Comparison of ENCODE assay signal across 8 mouse cellular contexts in genomic region chr7:81934267-81934745, GRCm38 (mm10). TPM values are rescaled to one million over a fixed set of nuclear protein-coding genes. Genes with fewer than 3 reads are reported as not detected.
DNase-seq lines count a peak whose midpoint lies in the region; ATAC-seq and TF ChIP-seq lines count a peak whose summit lies in the region.

Gene Hdgfl3, minus strand, starts transcription at chr7:81934473.

- ATAC-seq in heart, embryonic 12.5 days (ENCODE audit: insufficient number of reproducible peaks, low FRiP score): peak; percentile 77
- peak; percentile 86 for ATAC-seq in kidney, embryonic 15.5 days (replicated peaks; ENCODE audit: low FRiP score)
- peak; percentile 86 for ATAC-seq in limb, embryonic 14.5 days (ENCODE audit: low FRiP score, low read depth)
- peak; percentile 92 for ATAC-seq in midbrain, postnatal 0 days (ENCODE audit: low FRiP score)

- no peaks in the 10 kb centered on the region for H3K9me3 ChIP-seq in heart, embryonic 12.5 days (replicated peaks)
- H3K9me3 ChIP-seq in kidney, embryonic 15.5 days (replicated peaks): no peaks in the 10 kb centered on the region
- no peaks in the 10 kb centered on the region for H3K9me3 ChIP-seq in limb, embryonic 14.5 days (ENCODE audit: control insufficient read depth, low read length)
- H3K9me3 ChIP-seq in midbrain, postnatal 0 days (ENCODE audit: low read length): no peaks in the 10 kb centered on the region

- TF ChIP-seq POLR2A in bone marrow, adult 2 months (IDR thresholded peaks at IDR 0.05; ENCODE audit: borderline replicate concordance, control insufficient read depth, low read depth, low read length): no peak
- TF ChIP-seq POLR2A in embryonic fibroblast, embryonic 13.5 days (IDR thresholded peaks at IDR 0.05; ENCODE audit: low read depth, low read length): peak; percentile 19; the same call in 1 of the 2 replicates
- 0 out of 2 replicates have a peak, but pooled peaks have one; percentile 69 for TF ChIP-seq POLR2A in limb, embryonic 14.5 days (IDR thresholded peaks at IDR 0.05; ENCODE audit: borderline replicate concordance, extremely low read depth, insufficient read depth, insufficient read length)
- peak; percentile 58; the same call in 1 of the 2 replicates for TF ChIP-seq POLR2A in testis, adult 2 months (IDR thresholded peaks at IDR 0.05; ENCODE audit: control insufficient read depth, low read depth, low read length)

- H3K36me3 ChIP-seq in heart, embryonic 12.5 days: no peaks in the 10 kb centered on the region
- no peaks in the 10 kb centered on the region for H3K36me3 ChIP-seq in kidney, embryonic 15.5 days
- no peaks in the 10 kb centered on the region for H3K36me3 ChIP-seq in limb, embryonic 14.5 days (ENCODE audit: control insufficient read depth, insufficient read depth, low read length)
- no peaks in the 10 kb centered on the region for H3K36me3 ChIP-seq in midbrain, postnatal 0 days (ENCODE audit: insufficient read depth, low read length)
- H3K36me3 ChIP-seq in testis, adult 2 months (ENCODE audit: control insufficient read depth, insufficient read depth, low read length): no peaks in the 10 kb centered on the region

- H3K27me3 ChIP-seq in heart, embryonic 12.5 days (replicated peaks): peaks cover 18% of the 10 kb centered on the region
- peaks cover 22% of the 10 kb centered on the region for H3K27me3 ChIP-seq in kidney, embryonic 15.5 days
- no peaks in the 10 kb centered on the region for H3K27me3 ChIP-seq in limb, embryonic 14.5 days (ENCODE audit: control insufficient read depth, insufficient read depth, low read length)
- no peaks in the 10 kb centered on the region for H3K27me3 ChIP-seq in midbrain, postnatal 0 days (ENCODE audit: insufficient read depth, low read length)
- H3K27me3 ChIP-seq in testis, adult 2 months (ENCODE audit: control insufficient read depth, insufficient read depth, low read length): no peaks in the 10 kb centered on the region

- peak within 1 kb of the TSS; percentile 84 for H3K4me2 ChIP-seq in heart, embryonic 12.5 days
- peak within 1 kb of the TSS; percentile 84 for H3K4me2 ChIP-seq in kidney, embryonic 15.5 days
- peak within 1 kb of the TSS; percentile 75 for H3K4me2 ChIP-seq in limb, embryonic 14.5 days (replicated peaks; ENCODE audit: low read depth, low read length, severe bottlenecking)
- H3K4me2 ChIP-seq in midbrain, postnatal 0 days (ENCODE audit: low read depth, low read length, poor library complexity, severe bottlenecking): peak within 1 kb of the TSS; percentile 79

- H3K9ac ChIP-seq in heart, embryonic 12.5 days: peak within 1 kb of the TSS; percentile 83
- peak within 1 kb of the TSS; percentile 87 for H3K9ac ChIP-seq in kidney, embryonic 15.5 days
- H3K9ac ChIP-seq in limb, embryonic 14.5 days (ENCODE audit: low read depth, low read length, severe bottlenecking): peak within 1 kb of the TSS; percentile 96
- peak within 1 kb of the TSS; percentile 96 for H3K9ac ChIP-seq in midbrain, postnatal 0 days (replicated peaks; ENCODE audit: low read length, poor library complexity, severe bottlenecking)

- DNase-seq in 3T3-L1 (ENCODE audit: low read depth, low spot score): peak; percentile 64
- peak; percentile 88 for DNase-seq in limb, embryonic 14.5 days (ENCODE audit: low spot score)
- peak; percentile 94 for DNase-seq in midbrain, postnatal 0 days (ENCODE audit: low spot score)

- 2% methylated on average over 63 of the region's 63 CpGs for WGBS in bone marrow, adult 2 months
- under 1% methylated on average over 57 of the region's 63 CpGs for WGBS in heart, embryonic 12.5 days
- WGBS in kidney, embryonic 15.5 days: under 1% methylated on average over 59 of the region's 63 CpGs
- WGBS in limb, embryonic 14.5 days: 2% methylated on average over 35 of the region's 63 CpGs
- 1% methylated on average over 55 of the region's 63 CpGs for WGBS in midbrain, postnatal 0 days

- peak within 1 kb of the TSS; percentile 20 for H3K4me3 ChIP-seq in bone marrow, adult 2 months (replicated peaks; ENCODE audit: control insufficient read depth, low read depth, low read length)
- peak within 1 kb of the TSS; percentile 59 for H3K4me3 ChIP-seq in embryonic fibroblast, embryonic 13.5 days (ENCODE audit: insufficient read depth, low read length)
- H3K4me3 ChIP-seq in heart, embryonic 12.5 days: peak within 1 kb of the TSS; percentile 68
- peak within 1 kb of the TSS; percentile 86 for H3K4me3 ChIP-seq in kidney, embryonic 15.5 days (replicated peaks)
- peak within 1 kb of the TSS; percentile 87 for H3K4me3 ChIP-seq in limb, embryonic 14.5 days (replicated peaks; ENCODE audit: low read length)
- H3K4me3 ChIP-seq in midbrain, postnatal 0 days (ENCODE audit: low read depth, low read length): peak within 1 kb of the TSS; percentile 97
- peak within 1 kb of the TSS; percentile 93 for H3K4me3 ChIP-seq in testis, adult 2 months (ENCODE audit: control insufficient read depth, low read depth, low read length)

- TF ChIP-seq CTCF in bone marrow, adult 2 months (IDR thresholded peaks at IDR 0.05; ENCODE audit: control insufficient read depth, insufficient read depth, low read length): no peak
- no peak for TF ChIP-seq CTCF in embryonic fibroblast, embryonic 13.5 days (IDR thresholded peaks at IDR 0.05; ENCODE audit: borderline replicate concordance, insufficient read depth, low read length)
- no peak for TF ChIP-seq CTCF in midbrain, postnatal 0 days (IDR thresholded peaks at IDR 0.05)
- no peak for TF ChIP-seq CTCF in testis, adult 2 months (IDR thresholded peaks at IDR 0.05; ENCODE audit: control insufficient read depth, insufficient read depth, insufficient replicate concordance, low read depth, low read length)

- no peak within 1 kb of the TSS for H3K27ac ChIP-seq in bone marrow, adult 2 months (ENCODE audit: control insufficient read depth, insufficient read depth, low read depth, low read length, poor library complexity)
- no peak within 1 kb of the TSS for H3K27ac ChIP-seq in embryonic fibroblast, embryonic 13.5 days (ENCODE audit: insufficient read depth, low read length)
- peak within 1 kb of the TSS; percentile 29 for H3K27ac ChIP-seq in heart, embryonic 12.5 days (ENCODE audit: poor library complexity, severe bottlenecking)
- H3K27ac ChIP-seq in kidney, embryonic 15.5 days: peak within 1 kb of the TSS; percentile 87
- H3K27ac ChIP-seq in limb, embryonic 14.5 days (replicated peaks; ENCODE audit: low read depth, low read length): peak within 1 kb of the TSS; percentile 93
- peak within 1 kb of the TSS; percentile 96 for H3K27ac ChIP-seq in midbrain, postnatal 0 days (ENCODE audit: low read depth, low read length)
- peak within 1 kb of the TSS; percentile 85 for H3K27ac ChIP-seq in testis, adult 2 months (ENCODE audit: control insufficient read depth, insufficient read depth, low read depth, low read length)

- H3K4me1 ChIP-seq in bone marrow, adult 2 months (ENCODE audit: control insufficient read depth, insufficient read depth, low read length): no peaks in the 10 kb centered on the region
- H3K4me1 ChIP-seq in embryonic fibroblast, embryonic 13.5 days (ENCODE audit: control insufficient read depth, insufficient read depth, low read length): peaks cover 3% of the 10 kb centered on the region; the same call in 1 of the 2 replicates
- peaks cover 8% of the 10 kb centered on the region; the same call in 1 of the 2 replicates for H3K4me1 ChIP-seq in heart, embryonic 12.5 days (replicated peaks)
- peaks cover 15% of the 10 kb centered on the region for H3K4me1 ChIP-seq in kidney, embryonic 15.5 days
- H3K4me1 ChIP-seq in limb, embryonic 14.5 days (ENCODE audit: control insufficient read depth, insufficient read depth, low read length): peaks cover 12% of the 10 kb centered on the region
- peaks cover 7% of the 10 kb centered on the region for H3K4me1 ChIP-seq in midbrain, postnatal 0 days (ENCODE audit: insufficient read depth, low read length)
- peaks cover 12% of the 10 kb centered on the region for H3K4me1 ChIP-seq in testis, adult 2 months (ENCODE audit: control insufficient read depth, insufficient read depth, low read length)

RNA-seq across cellular contexts. Expression of gene Hdgfl3, which starts in this region (rescaled TPM):
- 1.1 and 1.4 TPM in 2 replicates for polyA plus RNA-seq in bone marrow, adult 2 months (2011; ENCODE audit: insufficient read depth, insufficient read length, low replicate concordance, missing spikeins)
- polyA plus RNA-seq in embryonic fibroblast, embryonic 13.5 days (2011; ENCODE audit: insufficient read length, low read depth, missing spikeins): 11.1 and 22.7 TPM in 2 replicates
- polyA plus RNA-seq in heart, embryonic 12.5 days (2016; fragmentation: Nextera tagmentation; extraction: Ambion mirVana): 15.1 and 15.2 TPM in 2 replicates
- polyA plus RNA-seq in kidney, embryonic 15.5 days (2015; fragmentation: Nextera tagmentation; extraction: Ambion mirVana): 14.0 and 14.4 TPM in 2 replicates
- polyA plus RNA-seq in limb, embryonic 14.5 days (2012; rRNA removed): 17.9 and 18.2 TPM in 2 replicates
- polyA plus RNA-seq in limb, embryonic 14.5 days (2014; fragmentation: Nextera tagmentation; extraction: Ambion mirVana): 21.3 and 26.3 TPM in 2 replicates
- total RNA-seq in midbrain, postnatal 0 days (2014; rRNA removed): 136 and 180 TPM in 2 replicates
- 58.0 and 68.1 TPM in 2 replicates for polyA plus RNA-seq in midbrain, postnatal 0 days (2015; fragmentation: Nextera tagmentation; extraction: Ambion mirVana)
- polyA plus RNA-seq in testis, adult 2 months (2012; rRNA removed): 4.2 and 4.3 TPM in 2 replicates

Comparison
In these comparisons a context has a peak if more than half of its experiments do, and no peak if none do; other contexts are left out.
1. H3K27ac ChIP-seq: peak in heart, embryonic 12.5 days (single experiment), kidney, embryonic 15.5 days (single experiment), limb, embryonic 14.5 days (single experiment), midbrain, postnatal 0 days (single experiment) and testis, adult 2 months (single experiment); none in bone marrow, adult 2 months (single experiment) and embryonic fibroblast, embryonic 13.5 days (single experiment).
2. H3K4me3 ChIP-seq: peak in every context shown above with its lines; median percentile 97 in midbrain, postnatal 0 days; 93 in testis, adult 2 months; 87 in limb, embryonic 14.5 days; 86 in kidney, embryonic 15.5 days; 68 in heart, embryonic 12.5 days; 59 in embryonic fibroblast, embryonic 13.5 days; 20 in bone marrow, adult 2 months.
3. Peak in every context shown above with its lines, with median percentiles within 50 percentile points of each other: DNase-seq, ATAC-seq, H3K4me2 ChIP-seq and H3K9ac ChIP-seq.